Mouse (Mus musculus): ENCODE results near the gene Mdk. TPM values are rescaled to one million over a fixed set of nuclear protein-coding genes. Genes with fewer than 3 reads are reported as not detected.
A peak's percentile ranks its signal among the peaks of the same experiment; 100 is the strongest.

Gene Mdk
- total and polyA plus RNA-seq, 2 experiments from 2014 or later: 54.9 to 167 TPM

- H3K9me3 ChIP-seq (ENCODE audit: low read length): no peaks in the 10 kb centered on the region
- WGBS: 90% methylated on average over 3 of the region's 3 CpGs
- DNase-seq (ENCODE audit: low spot score) (no peak), ATAC-seq (no peak)
- no peak overlapping the region for H3K4me2 ChIP-seq (ENCODE audit: low read depth, low read length)
- no peaks in the 10 kb centered on the region for H3K27me3 ChIP-seq (ENCODE audit: insufficient read depth, low read length)
- peaks cover 3% of the 10 kb centered on the region; the same call in 1 of the 2 replicates for H3K4me1 ChIP-seq (ENCODE audit: insufficient read depth, low read length)
- H3K36me3 ChIP-seq (ENCODE audit: insufficient read depth, low read length): no peaks in the 10 kb centered on the region; the same call in 1 of the 2 replicates
- no peak overlapping the region for H3K4me3 ChIP-seq (ENCODE audit: low read length)
- no peak overlapping the region for H3K27ac ChIP-seq
- no peak for TF ChIP-seq CTCF (IDR thresholded peaks at IDR 0.05; ENCODE audit: low read depth)
- H3K9ac ChIP-seq (replicated peaks; ENCODE audit: low read length): no peak overlapping the region
Observed at GRCm38 (mm10) chr2:91903171-91903925, 28.7 kb downstream of the Mdk start.

GRCm38 (mm10) chr2:91902336-91902735, 29.8 kb downstream of the Mdk start:
- no peak for ATAC-seq
- H3K9ac ChIP-seq (replicated peaks; ENCODE audit: low read length): no peak overlapping the region
- no peak for DNase-seq (ENCODE audit: low spot score)
- no peak overlapping the region for H3K27ac ChIP-seq
- no peaks in the 10 kb centered on the region for H3K27me3 ChIP-seq (ENCODE audit: insufficient read depth, low read length)
- TF ChIP-seq CTCF (IDR thresholded peaks at IDR 0.05; ENCODE audit: low read depth): no peak
- no peak overlapping the region for H3K4me2 ChIP-seq (ENCODE audit: low read depth, low read length)
- WGBS: 56% methylated on average over 5 of the region's 5 CpGs
- no peak overlapping the region for H3K4me3 ChIP-seq (ENCODE audit: low read length)
- peaks cover 3% of the 10 kb centered on the region; the same call in 1 of the 2 replicates for H3K4me1 ChIP-seq (ENCODE audit: insufficient read depth, low read length)
- H3K9me3 ChIP-seq (ENCODE audit: low read length): no peaks in the 10 kb centered on the region
- no peaks in the 10 kb centered on the region; the same call in 1 of the 2 replicates for H3K36me3 ChIP-seq (ENCODE audit: insufficient read depth, low read length)

- 95% methylated on average over 8 of the region's 8 CpGs for WGBS
Observed at GRCm38 (mm10) chr2:91900431-91900830, 31.7 kb downstream of the Mdk start.

GRCm38 (mm10) chr2:91899141-91899540, 33.0 kb downstream of the Mdk start:
- no peak for TF ChIP-seq CTCF (IDR thresholded peaks at IDR 0.05; ENCODE audit: low read depth)
- no peak for DNase-seq (ENCODE audit: low spot score)
- ATAC-seq: no peak
- no peaks in the 10 kb centered on the region; the same call in 1 of the 2 replicates for H3K36me3 ChIP-seq (ENCODE audit: insufficient read depth, low read length)
- no peak overlapping the region for H3K4me2 ChIP-seq (ENCODE audit: low read depth, low read length)
- H3K9me3 ChIP-seq (ENCODE audit: low read length): no peaks in the 10 kb centered on the region
- no peak overlapping the region for H3K9ac ChIP-seq (replicated peaks; ENCODE audit: low read length)
- H3K27ac ChIP-seq: no peak overlapping the region
- H3K27me3 ChIP-seq (ENCODE audit: insufficient read depth, low read length): no peaks in the 10 kb centered on the region
- no peak overlapping the region for H3K4me3 ChIP-seq (ENCODE audit: low read length)
- no peaks in the 10 kb centered on the region for H3K4me1 ChIP-seq (ENCODE audit: insufficient read depth, low read length)
- WGBS: 96% methylated on average over 3 of the region's 3 CpGs

More at GRCm38 (mm10) chr2:91900431-91900830, 31.7 kb downstream of the Mdk start:
- no peak overlapping the region for H3K9ac ChIP-seq (replicated peaks; ENCODE audit: low read length)
- H3K27ac ChIP-seq: no peak overlapping the region
- H3K36me3 ChIP-seq (ENCODE audit: insufficient read depth, low read length): no peaks in the 10 kb centered on the region; the same call in 1 of the 2 replicates
- ATAC-seq (no peak), DNase-seq (ENCODE audit: low spot score) (no peak)
- H3K4me2 ChIP-seq (ENCODE audit: low read depth, low read length): no peak overlapping the region
- H3K9me3 ChIP-seq (ENCODE audit: low read length): no peaks in the 10 kb centered on the region
- no peak overlapping the region for H3K4me3 ChIP-seq (ENCODE audit: low read length)
- TF ChIP-seq CTCF (IDR thresholded peaks at IDR 0.05; ENCODE audit: low read depth): no peak
- no peaks in the 10 kb centered on the region for H3K27me3 ChIP-seq (ENCODE audit: insufficient read depth, low read length)
- peaks cover 3% of the 10 kb centered on the region; the same call in 1 of the 2 replicates for H3K4me1 ChIP-seq (ENCODE audit: insufficient read depth, low read length)

GRCm38 (mm10) chr2:91897968-91898367, 34.1 kb downstream of the Mdk start:
- H3K36me3 ChIP-seq (ENCODE audit: insufficient read depth, low read length): no peaks in the 10 kb centered on the region; the same call in 1 of the 2 replicates
- H3K4me1 ChIP-seq (ENCODE audit: insufficient read depth, low read length): no peaks in the 10 kb centered on the region
- H3K27me3 ChIP-seq (ENCODE audit: insufficient read depth, low read length): no peaks in the 10 kb centered on the region
- no peak overlapping the region for H3K4me3 ChIP-seq (ENCODE audit: low read length)
- H3K9ac ChIP-seq (replicated peaks; ENCODE audit: low read length): no peak overlapping the region
- H3K4me2 ChIP-seq (ENCODE audit: low read depth, low read length): no peak overlapping the region
- H3K27ac ChIP-seq: no peak overlapping the region
- DNase-seq (ENCODE audit: low spot score) (peak; percentile 18), ATAC-seq (no peak)
- no peaks in the 10 kb centered on the region for H3K9me3 ChIP-seq (ENCODE audit: low read length)
- no peak for TF ChIP-seq CTCF (IDR thresholded peaks at IDR 0.05; ENCODE audit: low read depth)

- WGBS: 97% methylated on average over 3 of the region's 3 CpGs
- H3K27ac ChIP-seq: no peak overlapping the region
Observed at GRCm38 (mm10) chr2:91895401-91895800, 36.7 kb downstream of the Mdk start.

GRCm38 (mm10) chr2:91894716-91895115, 37.4 kb downstream of the Mdk start:
- Histone ChIP-seq H3K27me3 (ENCODE audit: insufficient read depth, low read length) (no peaks in the 10 kb centered on the region), H3K4me1 (ENCODE audit: insufficient read depth, low read length) (no peaks in the 10 kb centered on the region), H3K4me3 (ENCODE audit: low read length) (no peak overlapping the region), H3K36me3 (ENCODE audit: insufficient read depth, low read length) (no peaks in the 10 kb centered on the region), H3K9ac (replicated peaks; ENCODE audit: low read length) (no peak overlapping the region), H3K27ac (no peak overlapping the region), H3K9me3 (ENCODE audit: low read length) (no peaks in the 10 kb centered on the region), H3K4me2 (ENCODE audit: low read depth, low read length) (no peak overlapping the region)
- WGBS: 79% methylated on average over 3 of the region's 3 CpGs
- ATAC-seq: no peak
- no peak for DNase-seq (ENCODE audit: low spot score)
- no peak for TF ChIP-seq CTCF (IDR thresholded peaks at IDR 0.05; ENCODE audit: low read depth)

More at GRCm38 (mm10) chr2:91895401-91895800, 36.7 kb downstream of the Mdk start:
- H3K36me3 ChIP-seq (ENCODE audit: insufficient read depth, low read length): no peaks in the 10 kb centered on the region; the same call in 1 of the 2 replicates
- ATAC-seq (no peak), DNase-seq (ENCODE audit: low spot score) (no peak)
- no peak for TF ChIP-seq CTCF (IDR thresholded peaks at IDR 0.05; ENCODE audit: low read depth)
- H3K4me1 ChIP-seq (ENCODE audit: insufficient read depth, low read length): no peaks in the 10 kb centered on the region
- H3K9ac ChIP-seq (replicated peaks; ENCODE audit: low read length): no peak overlapping the region
- no peaks in the 10 kb centered on the region for H3K9me3 ChIP-seq (ENCODE audit: low read length)
- H3K27me3 ChIP-seq (ENCODE audit: insufficient read depth, low read length): no peaks in the 10 kb centered on the region
- no peak overlapping the region for H3K4me3 ChIP-seq (ENCODE audit: low read length)
- no peak overlapping the region for H3K4me2 ChIP-seq (ENCODE audit: low read depth, low read length)

Data from hindbrain, postnatal 0 days (tissue).